Mouse (Mus musculus) liver, embryonic 12.5 days (tissue): ENCODE results near the gene Gm13691. TPM values are rescaled to one million over a fixed set of nuclear protein-coding genes. Genes with fewer than 3 reads are reported as not detected.
"Not testable (repeated sequence)": the region's sequence is repeated elsewhere in the genome, so short reads cannot be mapped to it uniquely, and the experiment has no call there.

ENCODE experiments used
- ATAC-seq: fragments of 200-750 bp; cut with Nextera tagmentation; 2 replicates; pipeline ENCODE4 v1.8.0; 2017; ENCODE audit warnings: moderate number of reproducible peaks, mild to moderate bottlenecking, moderate library complexity
- H3K27ac ChIP-seq: fragments of 300-500 bp; sonication (generic); 2 replicates; pipeline ENCODE4 v1.5.1; 2016; ENCODE audit warnings: mild to moderate bottlenecking
- H3K27me3 ChIP-seq: fragments of 300-500 bp; sonication (generic); replicated peaks from 2 replicates; pipeline ENCODE4 v1.6.1; 2016; ENCODE audit warnings: mild to moderate bottlenecking, moderate library complexity
- H3K36me3 ChIP-seq: fragments of 300-500 bp; sonication (generic); 2 replicates; pipeline ENCODE4 v1.6.1; 2016; ENCODE audit warnings: mild to moderate bottlenecking, moderate library complexity
- H3K4me1 ChIP-seq: fragments of 300-500 bp; sonication (generic); 2 replicates; pipeline ENCODE4 v1.6.1; 2016
- H3K4me2 ChIP-seq: fragments of 300-500 bp; sonication (generic); 2 replicates; pipeline ENCODE4 v1.6.1; 2016; ENCODE audit warnings: mild to moderate bottlenecking, moderate library complexity
- H3K4me3 ChIP-seq: fragments of 300-500 bp; sonication (generic); 2 replicates; pipeline ENCODE4 v1.5.1; 2016; ENCODE audit warnings: mild to moderate bottlenecking, moderate library complexity
- H3K9ac ChIP-seq: fragments of 300-500 bp; sonication (generic); 2 replicates; pipeline ENCODE4 v1.6.1; 2016; ENCODE audit warnings: mild to moderate bottlenecking, moderate library complexity
- H3K9me3 ChIP-seq: fragments of 300-500 bp; sonication (generic); replicated peaks from 2 replicates; pipeline ENCODE4 v1.6.1; 2016; ENCODE audit warnings: mild to moderate bottlenecking, moderate library complexity
- WGBS: fragments of 180-500 bp; shearing (Covaris S2); methylation state at CpG from one replicate; pipeline ENCODE4 v1.1.7; 2016; ENCODE audit not compliant: insufficient replicate concordance; 5-methylcytosine and 5-hydroxymethylcytosine counted together
- polyA plus RNA-seq: library from polyadenylated mRNA; unstranded; fragments of >200 nt; fragmentation: Nextera tagmentation; extraction: Ambion mirVana; gene quantifications from 2 replicates; pipeline ENCODE4 v1.2.1, GENCODE M21; 2016

The Gm13691 gene
- polyA plus RNA-seq = not detected in 2 replicates

- H3K9me3 ChIP-seq, H3K4me2 ChIP-seq, ATAC-seq, H3K4me1 ChIP-seq, H3K9ac ChIP-seq, H3K4me3 ChIP-seq, H3K27me3 ChIP-seq, H3K27ac ChIP-seq, H3K36me3 ChIP-seq: not testable (repeated sequence)
- no CpG with 5 or more reads among the region's 6 CpGs for WGBS
Measured at GRCm38 (mm10) chr2:83990253-83990652, at the start of gene Gm13691. Gm13691 (plus strand) TSS chr2:83990553.

- peak; percentile 40 for ATAC-seq
- H3K27me3 ChIP-seq = 0 out of 2 replicates have a peak, but pooled peaks cover 4% of the 10 kb centered on the region
- peaks cover 5% of the 10 kb centered on the region; the same call in 1 of the 2 replicates for H3K4me1 ChIP-seq
- no peaks in the 10 kb centered on the region for H3K36me3 ChIP-seq
- peak within 1 kb of the TSS; percentile 50 for H3K4me2 ChIP-seq
- peak within 1 kb of the TSS; percentile 15 for H3K4me3 ChIP-seq
- under 1% methylated on average over 20 of the region's 20 CpGs for WGBS
- no peaks in the 10 kb centered on the region for H3K9me3 ChIP-seq
- no peak within 1 kb of the TSS for H3K27ac ChIP-seq
- H3K9ac ChIP-seq = no peak within 1 kb of the TSS
Measured at GRCm38 (mm10) chr2:83940931-83941361, 49.4 kb upstream of the Gm13691 start, which contains the start of gene Zswim2. Zswim2 (minus strand) TSS chr2:83941228.

- Histone ChIP-seq H3K4me2 (peak overlapping the region; percentile 50), H3K36me3 (no peaks in the 10 kb centered on the region), H3K27ac (no peak overlapping the region), H3K9ac (no peak overlapping the region), H3K4me1 (peaks cover 5% of the 10 kb centered on the region; the same call in 1 of the 2 replicates), H3K9me3 (no peaks in the 10 kb centered on the region), H3K4me3 (no peak overlapping the region; the same call in 1 of the 2 replicates), H3K27me3 (0 out of 2 replicates have a peak, but pooled peaks cover 4% of the 10 kb centered on the region)
- 18% methylated on average over 3 of the region's 3 CpGs for WGBS
- ATAC-seq = no peak
Measured at GRCm38 (mm10) chr2:83941378-83941777, 49.0 kb upstream of the Gm13691 start.

DNA sequence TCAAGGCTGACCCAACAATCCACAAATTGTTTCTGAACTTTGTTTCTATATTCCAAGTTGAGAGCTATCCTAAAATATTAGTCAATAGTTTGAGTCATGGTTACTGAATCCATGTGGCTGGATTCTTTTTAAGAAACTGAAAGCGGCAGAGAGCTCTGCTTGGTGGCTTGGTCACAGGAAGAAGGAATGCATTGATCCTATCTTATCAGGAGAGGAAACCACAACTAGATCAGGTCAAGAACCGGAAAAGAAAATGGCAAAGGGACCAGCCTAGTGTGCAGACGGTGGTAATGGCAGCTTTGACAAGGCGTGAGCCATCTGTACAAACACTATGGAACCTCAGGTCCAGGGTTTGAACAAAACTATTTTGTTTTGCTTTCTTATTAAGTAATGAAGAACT is 48.6 kb upstream of the Gm13691 start:
- Histone ChIP-seq H3K36me3 (no peaks in the 10 kb centered on the region), H3K9me3 (no peaks in the 10 kb centered on the region), H3K4me2 (no peak overlapping the region), H3K27ac (no peak overlapping the region), H3K4me3 (no peak overlapping the region), H3K9ac (no peak overlapping the region), H3K27me3 (0 out of 2 replicates have a peak, but pooled peaks cover 4% of the 10 kb centered on the region), H3K4me1 (peaks cover 5% of the 10 kb centered on the region; the same call in 1 of the 2 replicates)
- ATAC-seq = no peak
- whole genome bisulfite sequencing = 13% methylated on average over 4 of the region's 4 CpGs

GRCm38 (mm10) chr2:83955393-83955792 is 35.0 kb upstream of the Gm13691 start, which contains the start of gene Gm13698:
Gm13698 (plus strand) TSS chr2:83955693.
- H3K27ac ChIP-seq, H3K9ac ChIP-seq, H3K9me3 ChIP-seq, H3K4me2 ChIP-seq, H3K4me1 ChIP-seq, ATAC-seq, H3K27me3 ChIP-seq, H3K36me3 ChIP-seq, H3K4me3 ChIP-seq: not testable (repeated sequence)
- no CpG with 5 or more reads among the region's 6 CpGs for WGBS

- not testable (repeated sequence) for H3K4me1 ChIP-seq, H3K4me3 ChIP-seq, H3K27ac ChIP-seq, H3K4me2 ChIP-seq, H3K9me3 ChIP-seq, H3K27me3 ChIP-seq, H3K9ac ChIP-seq, ATAC-seq, H3K36me3 ChIP-seq
- WGBS = no CpG with 5 or more reads among the region's 6 CpGs
Measured at GRCm38 (mm10) chr2:83961203-83961602, 29.1 kb upstream of the Gm13691 start, which contains the start of gene Gm13693. Gm13693 (plus strand) TSS chr2:83961503.

GRCm38 (mm10) chr2:83967013-83967412 is 23.3 kb upstream of the Gm13691 start, which contains the start of gene Gm13695:
Gm13695 (plus strand) TSS chr2:83967313.
- not testable (repeated sequence) for H3K27me3 ChIP-seq, ATAC-seq, H3K4me1 ChIP-seq, H3K4me3 ChIP-seq, H3K36me3 ChIP-seq, H3K27ac ChIP-seq, H3K9me3 ChIP-seq, H3K9ac ChIP-seq, H3K4me2 ChIP-seq
- WGBS = no CpG with 5 or more reads among the region's 6 CpGs

GRCm38 (mm10) chr2:83972823-83973222 is 17.5 kb upstream of the Gm13691 start, which contains the start of gene Gm13696:
Gm13696 (plus strand) TSS chr2:83973123.
- not testable (repeated sequence) for H3K27ac ChIP-seq, H3K4me3 ChIP-seq, ATAC-seq, H3K4me1 ChIP-seq, H3K36me3 ChIP-seq, H3K27me3 ChIP-seq, H3K9me3 ChIP-seq, H3K4me2 ChIP-seq, H3K9ac ChIP-seq
- no CpG with 5 or more reads among the region's 6 CpGs for WGBS

DNA sequence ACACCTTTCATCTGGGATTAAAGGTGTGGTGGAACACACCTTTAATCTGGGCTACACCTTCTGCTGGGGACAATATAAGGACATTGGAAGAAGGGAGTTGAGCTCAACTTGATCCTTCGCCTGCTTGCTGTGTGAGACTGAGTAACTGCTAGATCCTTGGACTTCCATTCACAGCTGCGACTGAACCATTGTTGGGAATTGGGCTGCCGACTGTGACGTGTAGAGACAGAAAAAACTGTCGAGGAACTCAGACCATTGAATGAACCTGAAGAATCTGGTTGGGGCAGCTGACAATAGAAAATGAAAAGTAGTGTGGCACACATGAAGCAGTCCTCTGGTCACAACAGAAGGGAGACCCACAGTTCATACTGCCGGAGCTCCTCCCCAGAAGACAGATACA is 11.7 kb upstream of the Gm13691 start, which contains the start of gene Gm13694:
Gm13694 (plus strand) TSS at position 301 of the 400 bp plus-strand sequence.
- H3K27me3 ChIP-seq, H3K27ac ChIP-seq, ATAC-seq, H3K4me2 ChIP-seq, H3K4me1 ChIP-seq, H3K9ac ChIP-seq, H3K36me3 ChIP-seq, H3K9me3 ChIP-seq, H3K4me3 ChIP-seq: not testable (repeated sequence)
- no CpG with 5 or more reads among the region's 6 CpGs for WGBS

DNA sequence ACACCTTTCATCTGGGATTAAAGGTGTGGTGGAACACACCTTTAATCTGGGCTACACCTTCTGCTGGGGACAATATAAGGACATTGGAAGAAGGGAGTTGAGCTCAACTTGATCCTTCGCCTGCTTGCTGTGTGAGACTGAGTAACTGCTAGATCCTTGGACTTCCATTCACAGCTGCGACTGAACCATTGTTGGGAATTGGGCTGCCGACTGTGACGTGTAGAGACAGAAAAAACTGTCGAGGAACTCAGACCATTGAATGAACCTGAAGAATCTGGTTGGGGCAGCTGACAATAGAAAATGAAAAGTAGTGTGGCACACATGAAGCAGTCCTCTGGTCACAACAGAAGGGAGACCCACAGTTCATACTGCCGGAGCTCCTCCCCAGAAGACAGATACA is 5.9 kb upstream of the Gm13691 start, which contains the start of gene Gm13697:
Gm13697 (plus strand) TSS at position 301 of the 400 bp plus-strand sequence.
- H3K36me3 ChIP-seq, H3K4me1 ChIP-seq, H3K9ac ChIP-seq, H3K4me2 ChIP-seq, H3K27me3 ChIP-seq, H3K4me3 ChIP-seq, H3K27ac ChIP-seq, H3K9me3 ChIP-seq, ATAC-seq: not testable (repeated sequence)
- WGBS = no CpG with 5 or more reads among the region's 6 CpGs

DNA sequence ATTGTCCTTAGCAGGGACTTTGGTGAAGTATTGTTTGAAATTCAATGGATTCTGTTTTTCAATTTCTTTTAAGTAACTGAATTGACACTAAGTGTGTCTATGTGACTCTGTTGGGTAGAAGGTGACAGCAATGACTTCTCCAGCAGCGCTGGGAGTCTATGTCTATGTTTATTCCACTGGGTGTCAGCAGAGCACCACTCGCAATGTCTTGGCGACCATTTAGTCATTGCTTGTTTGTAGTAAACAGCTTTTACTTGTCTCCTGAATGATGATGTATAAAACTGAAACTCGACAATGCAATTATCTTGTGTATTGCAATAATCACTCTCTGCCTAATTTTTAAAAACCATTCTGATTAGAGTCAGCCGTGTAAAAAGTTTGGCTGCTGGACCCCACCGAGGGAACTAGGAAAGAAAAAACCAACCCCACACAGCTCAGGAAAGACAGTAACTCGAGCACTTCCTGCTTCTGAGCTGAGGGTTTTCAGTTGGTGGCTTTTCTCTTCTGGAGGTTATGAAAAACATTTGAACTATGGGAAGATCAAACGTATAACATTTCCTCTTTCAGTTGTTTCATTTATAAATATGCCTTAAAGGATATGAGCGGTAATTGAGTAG is 3.4 kb downstream of the Gm13691 start:
- not testable (repeated sequence) for H3K4me3 ChIP-seq, H3K27me3 ChIP-seq, H3K27ac ChIP-seq, H3K4me1 ChIP-seq, H3K9ac ChIP-seq, H3K36me3 ChIP-seq, H3K9me3 ChIP-seq
- ATAC-seq = peak; percentile 62; the same call in 1 of the 2 replicates
- peak overlapping the region; percentile 30 for H3K4me2 ChIP-seq
- WGBS = 16% methylated on average over 8 of the region's 9 CpGs

GRCm38 (mm10) chr2:83994526-83994925 is 4.2 kb downstream of the Gm13691 start:
- not testable (repeated sequence) for H3K9me3 ChIP-seq, H3K4me2 ChIP-seq, H3K4me3 ChIP-seq, ATAC-seq, H3K4me1 ChIP-seq, H3K27me3 ChIP-seq, H3K9ac ChIP-seq, H3K27ac ChIP-seq, H3K36me3 ChIP-seq
- WGBS = 33% methylated on average over 2 of the region's 3 CpGs
